Mouse (Mus musculus): Measurements from ENCODE around the gene Cdk2ap2. TPM values are rescaled to one million over a fixed set of nuclear protein-coding genes. Genes with fewer than 3 reads are reported as not detected.

The Cdk2ap2 gene
- polyA plus RNA-seq, 1 experiment from 2014 or later, result 55.7 TPM

- Histone ChIP-seq H3K9ac (no peak overlapping the region), H3K4me3 (no peak overlapping the region), H3K27ac (no peak overlapping the region), H3K4me1 (no peaks in the 10 kb centered on the region), H3K27me3 (no peaks in the 10 kb centered on the region), H3K36me3 (no peaks in the 10 kb centered on the region), H3K9me3 (no peaks in the 10 kb centered on the region), H3K4me2 (replicated peaks) (no peak overlapping the region)
- no peak for ATAC-seq (ENCODE audit: insufficient number of reproducible peaks, insufficient read depth, low FRiP score, low TSS enrichment)
- WGBS, result 33% methylated on average over 8 of the region's 8 CpGs
Observed at GRCm38 (mm10) chr19:4083826-4084225, 13.2 kb upstream of the Cdk2ap2 start.

DNA sequence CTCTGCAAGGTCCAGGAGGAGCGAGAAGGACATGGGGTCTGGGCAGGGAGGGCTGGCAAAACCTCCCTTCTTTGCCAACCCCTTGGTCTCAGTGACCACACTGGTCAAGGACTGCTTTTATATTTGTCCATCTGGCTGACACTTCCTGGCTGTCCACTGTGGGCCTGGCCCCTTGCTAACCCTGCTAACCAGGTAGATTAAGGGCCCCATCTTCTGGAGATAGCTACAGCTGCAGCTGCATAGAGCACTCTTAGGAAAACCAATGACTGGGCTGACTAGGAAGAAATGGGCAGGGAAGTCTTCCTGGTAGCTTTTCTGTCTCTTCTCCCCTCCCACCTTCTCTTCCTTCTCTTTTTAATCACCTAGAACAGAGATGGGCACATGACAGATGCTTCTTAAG lies 12.0 kb upstream of the Cdk2ap2 start:
- no peak overlapping the region for H3K27ac ChIP-seq
- ATAC-seq (ENCODE audit: insufficient number of reproducible peaks, insufficient read depth, low FRiP score, low TSS enrichment), result no peak
- no peak overlapping the region for H3K4me3 ChIP-seq
- H3K27me3 ChIP-seq, result no peaks in the 10 kb centered on the region
- H3K4me1 ChIP-seq, result no peaks in the 10 kb centered on the region
- H3K36me3 ChIP-seq, result no peaks in the 10 kb centered on the region
- WGBS, result 92% methylated on average over 1 of the region's 1 CpGs
- no peak overlapping the region for H3K9ac ChIP-seq
- H3K4me2 ChIP-seq (replicated peaks), result no peak overlapping the region
- no peaks in the 10 kb centered on the region for H3K9me3 ChIP-seq

DNA sequence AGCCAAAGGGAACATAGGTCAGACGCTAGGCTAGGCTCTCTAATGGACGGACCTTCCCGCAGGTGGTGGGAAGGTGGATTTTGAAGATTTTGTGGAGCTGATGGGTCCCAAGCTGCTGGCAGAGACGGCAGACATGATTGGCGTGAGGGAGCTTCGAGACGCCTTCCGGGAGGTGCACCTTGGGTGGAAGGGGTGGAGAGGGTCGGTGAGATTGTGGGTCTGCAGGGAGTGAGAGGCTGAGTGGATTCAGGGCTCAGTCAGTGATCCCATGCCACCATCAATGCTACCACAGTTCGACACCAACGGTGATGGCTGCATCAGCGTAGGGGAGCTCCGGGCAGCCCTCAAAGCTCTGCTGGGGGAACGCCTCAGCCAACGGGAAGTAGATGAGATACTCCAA lies 10.8 kb upstream of the Cdk2ap2 start:
- no peak overlapping the region for H3K27ac ChIP-seq
- WGBS, result 90% methylated on average over 15 of the region's 15 CpGs
- H3K4me1 ChIP-seq, result no peaks in the 10 kb centered on the region
- H3K4me2 ChIP-seq (replicated peaks), result no peak overlapping the region
- H3K9me3 ChIP-seq, result no peaks in the 10 kb centered on the region
- ATAC-seq (ENCODE audit: insufficient number of reproducible peaks, insufficient read depth, low FRiP score, low TSS enrichment), result no peak
- no peak overlapping the region for H3K4me3 ChIP-seq
- no peaks in the 10 kb centered on the region for H3K27me3 ChIP-seq
- H3K36me3 ChIP-seq, result no peaks in the 10 kb centered on the region
- no peak overlapping the region for H3K9ac ChIP-seq

DNA sequence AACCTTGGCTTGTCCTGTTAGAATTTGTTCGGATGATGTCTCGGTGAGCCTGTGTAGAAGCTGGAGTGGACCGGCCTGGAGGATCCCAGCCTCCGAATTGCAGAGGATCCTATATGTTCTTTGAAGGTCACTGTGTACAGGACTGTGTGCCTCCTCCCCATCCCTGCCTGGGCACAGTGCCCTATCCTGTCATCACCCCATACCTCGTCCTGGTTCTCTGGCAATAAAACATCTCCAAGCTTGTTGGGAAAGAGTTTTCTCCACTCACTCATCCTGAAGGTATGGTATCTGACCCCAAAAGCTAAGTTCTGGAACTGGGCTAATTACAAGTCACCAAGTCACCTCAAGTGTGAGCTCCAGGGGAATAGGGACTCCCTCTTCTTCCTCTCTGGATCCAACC lies 9.9 kb upstream of the Cdk2ap2 start:
- no peak overlapping the region for H3K9ac ChIP-seq
- H3K27ac ChIP-seq, result no peak overlapping the region
- no peak for ATAC-seq (ENCODE audit: insufficient number of reproducible peaks, insufficient read depth, low FRiP score, low TSS enrichment)
- no peak overlapping the region for H3K4me2 ChIP-seq (replicated peaks)
- no peaks in the 10 kb centered on the region for H3K9me3 ChIP-seq
- no peaks in the 10 kb centered on the region for H3K4me1 ChIP-seq
- no peak overlapping the region for H3K4me3 ChIP-seq
- no peaks in the 10 kb centered on the region for H3K36me3 ChIP-seq
- 90% methylated on average over 5 of the region's 5 CpGs for WGBS
- H3K27me3 ChIP-seq, result no peaks in the 10 kb centered on the region

DNA sequence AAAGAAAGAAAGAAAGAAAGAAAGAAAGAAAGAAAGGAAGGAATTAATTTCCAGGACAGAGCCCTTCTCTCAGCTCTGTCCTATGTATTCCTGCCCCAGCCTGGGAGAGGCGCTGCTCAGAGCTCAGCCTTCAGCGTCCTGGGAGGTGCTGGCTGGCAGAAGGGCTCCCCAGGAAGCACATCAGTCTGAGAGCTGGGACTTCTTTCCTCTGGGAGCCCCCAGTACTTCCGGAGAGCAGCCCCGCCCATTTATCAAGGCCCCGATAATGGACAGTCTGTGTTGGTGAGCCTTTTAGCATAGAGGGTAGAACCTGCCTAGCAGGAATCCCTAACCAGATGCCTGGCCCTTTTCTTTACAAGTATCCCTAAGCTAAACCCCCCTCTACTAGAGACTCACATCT lies 8.8 kb upstream of the Cdk2ap2 start:
- no peaks in the 10 kb centered on the region for H3K27me3 ChIP-seq
- no peak overlapping the region for H3K27ac ChIP-seq
- no peak for ATAC-seq (ENCODE audit: insufficient number of reproducible peaks, insufficient read depth, low FRiP score, low TSS enrichment)
- H3K36me3 ChIP-seq, result no peaks in the 10 kb centered on the region
- H3K9ac ChIP-seq, result no peak overlapping the region
- no peak overlapping the region for H3K4me2 ChIP-seq (replicated peaks)
- 49% methylated on average over 5 of the region's 5 CpGs for WGBS
- H3K9me3 ChIP-seq, result no peaks in the 10 kb centered on the region
- H3K4me1 ChIP-seq, result no peaks in the 10 kb centered on the region
- no peak overlapping the region for H3K4me3 ChIP-seq

- H3K4me2 ChIP-seq (replicated peaks), result no peak overlapping the region
- no peaks in the 10 kb centered on the region for H3K27me3 ChIP-seq
- H3K27ac ChIP-seq, result no peak overlapping the region
- ATAC-seq (ENCODE audit: insufficient number of reproducible peaks, insufficient read depth, low FRiP score, low TSS enrichment), result no peak
- H3K9me3 ChIP-seq, result no peaks in the 10 kb centered on the region
- WGBS, result 86% methylated on average over 6 of the region's 6 CpGs
- no peaks in the 10 kb centered on the region for H3K4me1 ChIP-seq
- no peak overlapping the region for H3K9ac ChIP-seq
- H3K4me3 ChIP-seq, result no peak overlapping the region
- no peaks in the 10 kb centered on the region for H3K36me3 ChIP-seq
Observed at GRCm38 (mm10) chr19:4089128-4089527, 7.9 kb upstream of the Cdk2ap2 start.

GRCm38 (mm10) chr19:4090446-4090845 lies 6.5 kb upstream of the Cdk2ap2 start:
- 94% methylated on average over 3 of the region's 3 CpGs for WGBS
- Histone ChIP-seq H3K4me2 (replicated peaks) (no peak overlapping the region), H3K27me3 (no peaks in the 10 kb centered on the region), H3K4me3 (no peak overlapping the region), H3K27ac (no peak overlapping the region), H3K9ac (no peak overlapping the region), H3K9me3 (no peaks in the 10 kb centered on the region), H3K36me3 (no peaks in the 10 kb centered on the region), H3K4me1 (no peaks in the 10 kb centered on the region)
- ATAC-seq (ENCODE audit: insufficient number of reproducible peaks, insufficient read depth, low FRiP score, low TSS enrichment), result no peak

- Histone ChIP-seq H3K9ac (no peak overlapping the region), H3K27me3 (no peaks in the 10 kb centered on the region), H3K4me2 (replicated peaks) (no peak overlapping the region), H3K4me3 (no peak overlapping the region), H3K4me1 (peaks cover 4% of the 10 kb centered on the region), H3K9me3 (no peaks in the 10 kb centered on the region), H3K27ac (no peak overlapping the region), H3K36me3 (no peaks in the 10 kb centered on the region)
- no peak for ATAC-seq (ENCODE audit: insufficient number of reproducible peaks, insufficient read depth, low FRiP score, low TSS enrichment)
- 70% methylated on average over 2 of the region's 2 CpGs for WGBS
Observed at GRCm38 (mm10) chr19:4091383-4091782, 5.6 kb upstream of the Cdk2ap2 start.

GRCm38 (mm10) chr19:4092750-4093149 lies 4.2 kb upstream of the Cdk2ap2 start:
- Histone ChIP-seq H3K9me3 (no peaks in the 10 kb centered on the region), H3K36me3 (no peaks in the 10 kb centered on the region), H3K9ac (no peak overlapping the region), H3K4me2 (replicated peaks) (no peak overlapping the region), H3K4me3 (no peak overlapping the region), H3K27ac (no peak overlapping the region), H3K4me1 (peaks cover 12% of the 10 kb centered on the region), H3K27me3 (no peaks in the 10 kb centered on the region)
- 91% methylated on average over 3 of the region's 3 CpGs for WGBS
- no peak for ATAC-seq (ENCODE audit: insufficient number of reproducible peaks, insufficient read depth, low FRiP score, low TSS enrichment)

DNA sequence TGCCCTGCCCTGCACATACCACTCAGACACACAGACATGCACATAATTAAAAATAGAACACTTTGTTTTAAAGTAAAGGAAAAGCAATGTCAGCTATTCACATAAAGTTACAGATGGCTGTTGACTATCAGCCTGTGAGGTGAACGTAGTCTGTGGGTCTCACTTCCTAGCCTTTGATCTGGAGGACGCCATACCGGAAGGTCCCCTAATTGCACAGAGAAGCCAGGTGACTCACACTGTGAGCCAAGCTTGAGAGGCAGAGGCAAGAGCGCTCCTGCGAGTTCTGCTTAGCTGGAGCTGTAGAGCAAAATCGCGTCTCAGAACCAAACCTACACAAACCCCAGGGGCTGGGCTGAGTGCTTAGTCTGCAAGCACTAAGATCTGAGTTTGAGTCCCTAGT lies 3.2 kb upstream of the Cdk2ap2 start:
- no peak overlapping the region for H3K27ac ChIP-seq
- 72% methylated on average over 7 of the region's 7 CpGs for WGBS
- ATAC-seq (ENCODE audit: insufficient number of reproducible peaks, insufficient read depth, low FRiP score, low TSS enrichment), result no peak

GRCm38 (mm10) chr19:4094348-4094747 lies 2.6 kb upstream of the Cdk2ap2 start:
- no peaks in the 10 kb centered on the region for H3K36me3 ChIP-seq
- WGBS, result 65% methylated on average over 3 of the region's 3 CpGs
- no peak overlapping the region for H3K27ac ChIP-seq
- H3K9ac ChIP-seq, result no peak overlapping the region
- ATAC-seq (ENCODE audit: insufficient number of reproducible peaks, insufficient read depth, low FRiP score, low TSS enrichment), result no peak
- H3K9me3 ChIP-seq, result no peaks in the 10 kb centered on the region
- H3K4me2 ChIP-seq (replicated peaks), result no peak overlapping the region
- no peak overlapping the region for H3K4me3 ChIP-seq
- peaks cover 18% of the 10 kb centered on the region for H3K4me1 ChIP-seq
- H3K27me3 ChIP-seq, result peaks cover 9% of the 10 kb centered on the region; the same call in 1 of the 2 replicates

More for the DNA sequence above, 3.2 kb upstream of the Cdk2ap2 start:
- Histone ChIP-seq H3K4me3 (no peak overlapping the region), H3K9me3 (no peaks in the 10 kb centered on the region), H3K4me2 (replicated peaks) (no peak overlapping the region), H3K36me3 (no peaks in the 10 kb centered on the region), H3K4me1 (peaks cover 15% of the 10 kb centered on the region), H3K27me3 (peaks cover 6% of the 10 kb centered on the region; the same call in 1 of the 2 replicates), H3K9ac (no peak overlapping the region)

DNA sequence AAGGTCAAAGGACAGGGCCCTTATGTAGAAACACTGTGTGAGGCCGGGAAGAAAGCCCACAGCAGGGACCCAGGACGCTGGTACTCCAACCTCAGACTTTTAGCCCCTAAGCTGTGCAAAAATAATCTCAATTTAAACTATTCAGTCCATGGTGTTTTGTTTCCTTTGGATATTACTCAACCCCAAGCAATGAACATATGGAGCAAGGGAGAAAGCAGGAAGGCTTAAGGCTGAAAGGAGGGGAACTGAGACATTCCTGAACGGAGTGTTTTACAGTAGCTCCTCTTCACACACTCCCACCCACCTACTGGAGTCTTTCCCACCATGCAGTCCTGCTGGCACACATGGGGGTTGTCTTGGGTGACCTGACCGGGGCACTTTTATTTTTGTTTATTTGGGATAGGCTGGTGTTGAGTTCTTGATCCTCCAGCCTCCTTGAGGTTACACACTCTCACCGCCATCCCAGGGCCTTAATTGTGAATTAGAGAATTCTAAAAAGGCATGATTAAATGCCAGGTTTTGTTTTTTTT lies 2.1 kb upstream of the Cdk2ap2 start:
- WGBS, result 73% methylated on average over 5 of the region's 5 CpGs
- Histone ChIP-seq H3K4me2 (replicated peaks) (no peak overlapping the region), H3K27me3 (peaks cover 12% of the 10 kb centered on the region; the same call in 1 of the 2 replicates), H3K27ac (no peak overlapping the region), H3K4me3 (no peak overlapping the region), H3K36me3 (no peaks in the 10 kb centered on the region), H3K9me3 (no peaks in the 10 kb centered on the region), H3K9ac (no peak overlapping the region), H3K4me1 (peaks cover 22% of the 10 kb centered on the region)
- no peak for ATAC-seq (ENCODE audit: insufficient number of reproducible peaks, insufficient read depth, low FRiP score, low TSS enrichment)

DNA sequence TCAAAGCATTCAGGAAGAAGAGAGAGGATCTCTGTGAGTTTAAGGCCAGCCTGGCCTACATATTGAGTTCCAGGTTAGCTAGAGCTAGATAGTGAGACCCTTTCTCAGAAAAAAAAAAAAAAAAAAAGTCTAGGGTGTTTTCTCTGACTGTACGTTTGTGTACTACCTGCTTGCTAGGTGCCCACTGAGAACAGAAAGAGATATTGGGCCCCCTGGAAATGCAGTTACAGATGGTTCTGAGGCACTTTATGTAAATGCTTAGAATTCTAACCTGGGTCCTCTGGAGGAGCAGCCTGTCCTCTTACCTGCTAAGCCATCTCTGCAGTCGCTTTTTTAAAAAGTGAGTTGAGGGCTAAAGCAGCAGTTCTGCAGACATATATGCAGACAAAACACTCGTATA lies 1.2 kb upstream of the Cdk2ap2 start:
- 65% methylated on average over 3 of the region's 3 CpGs for WGBS
- no peak for ATAC-seq (ENCODE audit: insufficient number of reproducible peaks, insufficient read depth, low FRiP score, low TSS enrichment)
- no peak overlapping the region for H3K4me2 ChIP-seq (replicated peaks)
- H3K4me1 ChIP-seq, result peaks cover 27% of the 10 kb centered on the region
- H3K9ac ChIP-seq, result no peak overlapping the region
- no peaks in the 10 kb centered on the region for H3K36me3 ChIP-seq
- H3K9me3 ChIP-seq, result no peaks in the 10 kb centered on the region
- peaks cover 22% of the 10 kb centered on the region for H3K27me3 ChIP-seq
- no peak overlapping the region for H3K27ac ChIP-seq
- no peak overlapping the region for H3K4me3 ChIP-seq
